Mouse (Mus musculus) heart, embryonic 15.5 days (tissue): ENCODE measurements around the gene Mlst8. TPM values are rescaled to one million over a fixed set of nuclear protein-coding genes. Genes with fewer than 3 reads are reported as not detected.

Source experiments
- ATAC-seq: fragments of 200-750 bp; cut with Nextera tagmentation; replicated peaks from 2 replicates; pipeline ENCODE4 v1.8.0; 2017; ENCODE audit warnings: low read depth, moderate TSS enrichment; ENCODE audit not compliant: insufficient number of reproducible peaks, insufficient read depth, low FRiP score
- H3K27ac ChIP-seq: fragments of 300-500 bp; sonication (generic); 2 replicates; pipeline ENCODE4 v1.5.1; 2015; ENCODE audit warnings: mild to moderate bottlenecking, inconsistent platforms
- H3K27me3 ChIP-seq: fragments of 300-500 bp; sonication (generic); 2 replicates; pipeline ENCODE4 v1.6.1; 2015; ENCODE audit warnings: inconsistent platforms
- H3K36me3 ChIP-seq: fragments of 300-500 bp; sonication (generic); 2 replicates; pipeline ENCODE4 v1.6.1; 2015; ENCODE audit warnings: mild to moderate bottlenecking, inconsistent platforms
- H3K4me1 ChIP-seq: fragments of 300-500 bp; sonication (generic); replicated peaks from 2 replicates; pipeline ENCODE4 v1.6.1; 2015; ENCODE audit warnings: inconsistent platforms
- H3K4me2 ChIP-seq: fragments of 300-500 bp; sonication (generic); 2 replicates; pipeline ENCODE4 v1.6.1; 2015; ENCODE audit warnings: inconsistent platforms, mild to moderate bottlenecking, moderate library complexity
- H3K4me3 ChIP-seq: fragments of 300-500 bp; sonication (generic); 2 replicates; pipeline ENCODE4 v1.5.1; 2015; ENCODE audit warnings: mild to moderate bottlenecking, inconsistent platforms
- H3K9ac ChIP-seq: fragments of 300-500 bp; sonication (generic); 2 replicates; pipeline ENCODE4 v1.6.1; 2015; ENCODE audit warnings: mild to moderate bottlenecking, inconsistent platforms
- H3K9me3 ChIP-seq: fragments of 300-500 bp; sonication (generic); replicated peaks from 2 replicates; pipeline ENCODE4 v1.6.1; 2016; ENCODE audit warnings: inconsistent platforms
- WGBS: fragments of 180-500 bp; shearing (Covaris S2); methylation state at CpG from one replicate; pipeline ENCODE4 v1.1.7; 2015; ENCODE audit warnings: mixed read lengths; 5-methylcytosine and 5-hydroxymethylcytosine counted together
- polyA plus RNA-seq: library from polyadenylated mRNA; unstranded; fragments of >200 nt; fragmentation: Nextera tagmentation; extraction: Ambion mirVana; gene quantifications from 2 replicates; pipeline ENCODE4 v1.2.1, GENCODE M21; 2015

The Mlst8 gene
- polyA plus RNA-seq, 1 experiment from 2014 or later, result 15.2 TPM

GRCm38 (mm10) chr17:24474557-24474956 lies 4.3 kb downstream of the Mlst8 start:
- H3K27ac ChIP-seq, result no peak overlapping the region
- 78% methylated on average over 5 of the region's 5 CpGs for WGBS
- no peaks in the 10 kb centered on the region for H3K9me3 ChIP-seq
- H3K4me3 ChIP-seq, result no peak overlapping the region
- no peak for ATAC-seq
- H3K36me3 ChIP-seq, result peaks cover 29% of the 10 kb centered on the region
- H3K4me1 ChIP-seq, result peaks cover 40% of the 10 kb centered on the region
- H3K4me2 ChIP-seq, result no peak overlapping the region
- H3K9ac ChIP-seq, result no peak overlapping the region
- no peaks in the 10 kb centered on the region for H3K27me3 ChIP-seq

GRCm38 (mm10) chr17:24473612-24474275 lies 5.1 kb downstream of the Mlst8 start, which contains the start of gene Bricd5:
Gene Bricd5, plus strand, starts transcription at chr17:24473884.
- H3K9me3 ChIP-seq, result no peaks in the 10 kb centered on the region
- no peaks in the 10 kb centered on the region for H3K27me3 ChIP-seq
- H3K4me3 ChIP-seq, result 0 out of 2 replicates have a peak within 1 kb of the TSS, but pooled peaks have one; percentile 81
- H3K4me2 ChIP-seq, result peak within 1 kb of the TSS; percentile 93
- H3K9ac ChIP-seq, result no peak within 1 kb of the TSS
- H3K36me3 ChIP-seq, result peaks cover 29% of the 10 kb centered on the region
- no peak for ATAC-seq
- peaks cover 40% of the 10 kb centered on the region for H3K4me1 ChIP-seq
- 0 out of 2 replicates have a peak within 1 kb of the TSS, but pooled peaks have one; percentile 20 for H3K27ac ChIP-seq
- WGBS, result 71% methylated on average over 6 of the region's 6 CpGs

DNA sequence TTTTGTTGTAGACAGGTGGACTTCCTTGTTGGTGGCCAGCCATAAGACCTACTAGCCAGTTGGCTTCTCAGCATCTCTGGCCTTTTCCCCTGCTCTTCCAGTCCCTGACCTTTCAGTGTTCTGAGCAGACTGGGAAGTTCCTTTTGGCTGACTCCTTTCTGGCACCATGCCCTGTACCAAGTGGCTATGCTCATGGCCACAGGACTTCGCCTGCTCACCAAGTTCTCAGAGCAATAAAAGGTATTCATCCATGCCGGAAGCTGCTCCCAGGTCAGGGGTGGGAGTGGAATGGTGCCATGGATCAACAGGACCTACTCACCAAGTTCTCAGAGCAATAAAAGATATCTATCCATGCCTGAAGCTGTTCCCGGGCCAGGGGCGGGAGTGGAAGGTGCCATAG lies 6.4 kb downstream of the Mlst8 start:
- WGBS, result 65% methylated on average over 4 of the region's 4 CpGs
- ATAC-seq, result no peak
- H3K4me1 ChIP-seq, result peaks cover 31% of the 10 kb centered on the region
- peak overlapping the region; percentile 20; the same call in 1 of the 2 replicates for H3K27ac ChIP-seq
- peak overlapping the region; percentile 81 for H3K4me3 ChIP-seq
- no peaks in the 10 kb centered on the region for H3K9me3 ChIP-seq
- H3K27me3 ChIP-seq, result no peaks in the 10 kb centered on the region
- H3K36me3 ChIP-seq, result peaks cover 29% of the 10 kb centered on the region
- H3K4me2 ChIP-seq, result peak overlapping the region; percentile 93
- H3K9ac ChIP-seq, result peak overlapping the region; percentile 92

- H3K4me2 ChIP-seq, result peak overlapping the region; percentile 93
- WGBS, result under 1% methylated on average over 67 of the region's 68 CpGs
- peaks cover 31% of the 10 kb centered on the region for H3K4me1 ChIP-seq
- H3K36me3 ChIP-seq, result peaks cover 14% of the 10 kb centered on the region
- H3K27me3 ChIP-seq, result no peaks in the 10 kb centered on the region
- ATAC-seq, result peak; percentile 45
- H3K27ac ChIP-seq, result peak overlapping the region; percentile 84
- peak overlapping the region; percentile 92 for H3K9ac ChIP-seq
- H3K9me3 ChIP-seq, result no peaks in the 10 kb centered on the region
- peak overlapping the region; percentile 81 for H3K4me3 ChIP-seq
These were observed 8.0 kb downstream of the Mlst8 start for GRCm38 (mm10) chr17:24470701-24471527.

DNA sequence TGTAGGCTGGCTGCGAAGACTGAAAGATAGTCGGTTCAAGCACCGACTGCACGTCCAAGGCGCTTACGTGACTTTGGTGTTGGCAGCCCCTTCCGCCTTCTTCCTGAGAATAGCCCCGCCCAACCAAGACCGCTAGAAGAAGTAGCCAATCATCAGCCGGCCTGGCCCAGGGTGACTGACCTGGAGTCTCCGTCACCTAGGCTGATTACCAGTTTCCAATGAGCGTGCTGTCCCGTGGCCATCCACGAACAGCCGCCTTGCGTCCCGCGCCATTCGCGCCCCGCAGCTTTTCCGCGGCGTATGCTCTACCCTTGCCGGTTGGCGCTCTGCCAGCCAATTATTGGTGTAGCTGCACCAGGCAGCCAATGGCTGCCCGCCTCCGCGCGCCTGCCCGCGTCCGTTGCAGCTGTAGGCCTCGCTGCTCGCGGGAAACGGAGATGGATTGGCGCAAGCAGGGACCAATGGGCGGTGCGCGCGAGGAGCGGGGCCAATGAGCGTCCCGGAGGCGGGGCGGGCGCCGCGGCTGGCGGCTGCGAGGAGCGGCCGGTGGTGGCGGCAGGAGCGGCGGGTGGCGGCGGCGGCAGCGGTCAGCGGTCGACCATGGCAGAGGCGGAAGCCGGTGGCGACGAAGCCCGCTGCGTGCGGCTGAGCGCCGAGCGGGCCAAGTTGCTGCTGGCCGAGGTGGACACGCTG lies 8.8 kb downstream of the Mlst8 start, which contains the start of the genes E4f1 and Pgp:
Gene E4f1, minus strand, starts transcription at position 404 of the 693 bp plus-strand sequence.
Gene Pgp, plus strand, starts transcription at position 483 of the 693 bp plus-strand sequence.
- Histone ChIP-seq H3K9me3 (no peaks in the 10 kb centered on the region), H3K27ac (peak within 1 kb of the TSS; percentile 84), H3K4me1 (peaks cover 31% of the 10 kb centered on the region), H3K4me3 (peak within 1 kb of the TSS; percentile 81), H3K27me3 (no peaks in the 10 kb centered on the region), H3K4me2 (peak within 1 kb of the TSS; percentile 93), H3K36me3 (peaks cover 6% of the 10 kb centered on the region), H3K9ac (peak within 1 kb of the TSS; percentile 92)
- peak; percentile 97 for ATAC-seq
- under 1% methylated on average over 67 of the region's 75 CpGs for WGBS

DNA sequence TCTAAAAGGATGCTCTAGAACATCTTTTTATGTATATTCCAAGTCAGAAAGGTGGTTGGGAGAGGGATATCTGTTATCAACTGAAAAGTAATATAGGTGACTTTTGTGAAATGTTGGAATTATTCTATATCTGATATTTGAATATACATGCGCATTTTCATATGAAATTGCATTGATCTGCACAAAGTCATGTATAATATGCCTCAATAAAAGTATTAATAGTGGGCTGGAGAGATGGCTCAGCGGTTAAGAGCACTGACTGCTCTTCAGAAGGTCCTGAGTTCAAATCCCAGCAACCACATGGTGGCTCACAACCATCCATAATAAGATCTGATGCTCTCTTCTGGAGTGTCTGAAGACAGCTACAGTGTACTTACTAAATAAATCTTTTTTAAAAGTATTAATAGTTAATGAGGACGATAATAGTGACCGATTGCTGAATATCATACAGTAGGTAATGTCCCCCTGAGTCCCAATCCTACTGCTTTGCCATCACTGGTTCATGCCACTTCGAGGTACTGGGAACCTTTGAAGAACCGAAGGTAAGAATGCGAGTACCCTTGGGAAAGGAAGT lies 9.5 kb downstream of the Mlst8 start:
- Histone ChIP-seq H3K9ac (peak overlapping the region; percentile 92), H3K27me3 (no peaks in the 10 kb centered on the region), H3K27ac (peak overlapping the region; percentile 84), H3K4me3 (peak overlapping the region; percentile 81), H3K36me3 (no peaks in the 10 kb centered on the region), H3K4me2 (peak overlapping the region; percentile 93), H3K4me1 (peaks cover 31% of the 10 kb centered on the region), H3K9me3 (no peaks in the 10 kb centered on the region)
- ATAC-seq, result no peak
- 14% methylated on average over 7 of the region's 7 CpGs for WGBS

GRCm38 (mm10) chr17:24468636-24469246 lies 10.1 kb downstream of the Mlst8 start:
- no peak overlapping the region for H3K4me2 ChIP-seq
- no peaks in the 10 kb centered on the region for H3K36me3 ChIP-seq
- no peak overlapping the region for H3K4me3 ChIP-seq
- no peak overlapping the region for H3K27ac ChIP-seq
- no peak for ATAC-seq
- H3K9ac ChIP-seq, result no peak overlapping the region
- peaks cover 26% of the 10 kb centered on the region for H3K4me1 ChIP-seq
- 94% methylated on average over 5 of the region's 5 CpGs for WGBS
- H3K9me3 ChIP-seq, result no peaks in the 10 kb centered on the region
- H3K27me3 ChIP-seq, result no peaks in the 10 kb centered on the region

- H3K36me3 ChIP-seq, result no peaks in the 10 kb centered on the region
- no peak overlapping the region for H3K4me2 ChIP-seq
- H3K4me1 ChIP-seq, result peaks cover 12% of the 10 kb centered on the region
- H3K9ac ChIP-seq, result no peak overlapping the region
- 42% methylated on average over 6 of the region's 6 CpGs for WGBS
- no peak overlapping the region for H3K4me3 ChIP-seq
- H3K27ac ChIP-seq, result peak overlapping the region; percentile 18; the same call in 1 of the 2 replicates
- H3K9me3 ChIP-seq, result no peaks in the 10 kb centered on the region
- ATAC-seq, result no peak; the same call in 1 of the 2 replicates
- no peaks in the 10 kb centered on the region for H3K27me3 ChIP-seq
These were observed 15.3 kb downstream of the Mlst8 start for GRCm38 (mm10) chr17:24463374-24464133.

GRCm38 (mm10) chr17:24462932-24463331 lies 15.9 kb downstream of the Mlst8 start:
- no peaks in the 10 kb centered on the region for H3K27me3 ChIP-seq
- ATAC-seq, result peak; percentile 35; the same call in 1 of the 2 replicates
- peak overlapping the region; percentile 18; the same call in 1 of the 2 replicates for H3K27ac ChIP-seq
- no peaks in the 10 kb centered on the region for H3K9me3 ChIP-seq
- whole genome bisulfite sequencing, result 50% methylated on average over 1 of the region's 1 CpGs
- no peaks in the 10 kb centered on the region for H3K36me3 ChIP-seq
- no peak overlapping the region for H3K4me2 ChIP-seq
- no peak overlapping the region for H3K9ac ChIP-seq
- no peak overlapping the region for H3K4me3 ChIP-seq
- peaks cover 12% of the 10 kb centered on the region for H3K4me1 ChIP-seq

DNA sequence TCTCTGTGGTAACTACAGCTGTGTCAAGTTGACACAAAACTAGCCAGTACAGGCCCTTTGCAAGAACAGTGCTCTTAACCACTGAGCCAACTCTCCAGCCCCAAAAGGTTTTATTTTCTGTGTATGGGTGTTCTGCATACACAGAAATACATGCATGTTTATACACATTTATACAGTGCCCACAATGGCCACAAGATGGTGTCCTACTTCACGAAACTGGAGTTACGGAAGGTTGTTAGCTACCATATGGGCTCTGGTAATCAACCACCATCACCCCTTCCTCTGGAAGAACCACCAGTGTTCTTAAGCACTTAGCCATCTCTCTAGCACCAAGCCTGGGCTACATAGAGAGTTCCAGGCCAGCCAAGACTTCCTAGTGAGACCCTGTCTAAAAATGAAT lies 17.3 kb downstream of the Mlst8 start:
- H3K36me3 ChIP-seq, result no peaks in the 10 kb centered on the region
- peaks cover 12% of the 10 kb centered on the region for H3K4me1 ChIP-seq
- no peaks in the 10 kb centered on the region for H3K27me3 ChIP-seq
- WGBS, result 79% methylated on average over 2 of the region's 2 CpGs
- no peak overlapping the region for H3K27ac ChIP-seq
- no peak overlapping the region for H3K4me2 ChIP-seq
- no peak for ATAC-seq
- no peaks in the 10 kb centered on the region for H3K9me3 ChIP-seq
- H3K4me3 ChIP-seq, result no peak overlapping the region
- H3K9ac ChIP-seq, result no peak overlapping the region
